Mouse (Mus musculus) ES-E14 (cell line): ENCODE data around the gene Map4k2. TPM values are rescaled to one million over a fixed set of nuclear protein-coding genes. Genes with fewer than 3 reads are reported as not detected.

Experiments used
- DNase-seq: peaks from one replicate; pipeline ENCODE4 v3.0.0-alpha.2; 2013; ENCODE audit warnings: low read depth, low spot score
- H3K27ac ChIP-seq: 2 replicates; pipeline ENCODE4 v1.5.1; 2012; ENCODE audit warnings: low read depth, mild to moderate bottlenecking, low read length, moderate library complexity, mixed read lengths; ENCODE audit not compliant: poor library complexity, insufficient read depth, severe bottlenecking
- H3K36me3 ChIP-seq: 2 replicates; pipeline ENCODE4 v1.6.1; 2012; ENCODE audit warnings: mild to moderate bottlenecking, low read length, moderate library complexity, mixed read lengths; ENCODE audit not compliant: control insufficient read depth, poor library complexity, insufficient read depth, severe bottlenecking
- H3K4me1 ChIP-seq, 2 experiments: fragments of 150-350 bp in 1 of 2; sonication (generic) in 1 of 2; 2 replicates each; pipeline ENCODE4 v1.6.1; 2012; ENCODE audit warnings: low read length in 2 of 2, mild to moderate bottlenecking in 1 of 2, mixed read lengths in 1 of 2; ENCODE audit not compliant: control insufficient read depth in 2 of 2, insufficient read depth in 2 of 2, poor library complexity in 1 of 2
- H3K4me3 ChIP-seq, 2 experiments: fragments of 150-350 bp in 1 of 2; sonication (generic) in 1 of 2; 2 replicates each; pipeline ENCODE4 v1.5.1; 2012; ENCODE audit warnings: low read length in 2 of 2, low read depth in 1 of 2, mild to moderate bottlenecking in 1 of 2, mixed read lengths in 1 of 2; ENCODE audit not compliant: insufficient read depth in 1 of 2, poor library complexity in 1 of 2, severe bottlenecking in 1 of 2
- H3K9ac ChIP-seq: 2 replicates; pipeline ENCODE4 v1.6.1; 2012; ENCODE audit warnings: low read depth, mild to moderate bottlenecking, low read length, mixed read lengths; ENCODE audit not compliant: poor library complexity, insufficient read depth, severe bottlenecking
- H3K9me3 ChIP-seq: fragments of 150-350 bp; sonication (generic); 2 replicates; pipeline ENCODE4 v1.6.1; 2012; ENCODE audit warnings: low read depth, mild to moderate bottlenecking, low read length; ENCODE audit not compliant: control insufficient read depth, insufficient read depth
- CHD2 ChIP-seq: IDR thresholded peaks from 2 replicates; pipeline ENCODE4 v1.6.1; 2014; ENCODE audit warnings: mild to moderate bottlenecking, low read depth, low read length, inconsistent platforms
- HCFC1 ChIP-seq: IDR thresholded peaks from 2 replicates; pipeline ENCODE4 v1.6.1; 2012; ENCODE audit warnings: low read length, inconsistent platforms, borderline replicate concordance; ENCODE audit not compliant: insufficient read depth
- MAFK ChIP-seq: IDR thresholded peaks from 2 replicates; pipeline ENCODE4 v1.6.1; 2014; ENCODE audit warnings: mild to moderate bottlenecking, low read depth, low read length, inconsistent platforms; ENCODE audit not compliant: insufficient read depth
- ZC3H11A ChIP-seq: IDR thresholded peaks from 2 replicates; pipeline ENCODE4 v1.6.1; 2012; ENCODE audit warnings: low read depth, mild to moderate bottlenecking, inconsistent platforms, low read length, borderline replicate concordance
- ZNF384 ChIP-seq: IDR thresholded peaks from 2 replicates; pipeline ENCODE4 v1.6.1; 2012; ENCODE audit warnings: low read depth, low read length, inconsistent platforms
- in situ Hi-C, 2 experiments: fragments of 600-800 bp; cut with MboI; formaldehyde crosslinking; loops; one replicate each; pipeline ENCODE4 v1.15.1; 2025; ENCODE audit warnings: low sequenced_read_pairs in 2 of 2, inconsistent platforms in 1 of 2; ENCODE audit not compliant: unreplicated experiment in 2 of 2
- total RNA-seq: library from RNA; depleted of rRNA; stranded (reverse); fragments of 300-350 nt; gene quantifications from 2 replicates; pipeline ENCODE4 v1.2.3, GENCODE M21; 2012

Map4k2 gene
- total RNA-seq, 1 experiment, result 29.4 TPM

- peaks cover 36% of the 10 kb centered on the region for H3K36me3 ChIP-seq
- H3K9me3 ChIP-seq, result no peaks in the 10 kb centered on the region
- H3K27ac ChIP-seq, result peak overlapping the region; percentile 31; the same call in 1 of the 2 replicates
- in situ Hi-C loops, result no loop called here
- no peak overlapping the region for H3K9ac ChIP-seq
- DNase-seq, result no peak
- H3K4me3 ChIP-seq, result no peak overlapping the region
- peaks cover 10 to 30% of the 10 kb centered on the region in 2 experiments for H3K4me1 ChIP-seq
- TF ChIP-seq HCFC1 (no peak), ZC3H11A (no peak), MAFK (peak; percentile 49; the same call in 1 of the 2 replicates)
These were observed 43.3 kb upstream of the Map4k2 start for GRCm38 (mm10) chr19:6297641-6298040.

- peaks cover 36% of the 10 kb centered on the region for H3K36me3 ChIP-seq
- no peak overlapping the region for H3K4me3 ChIP-seq
- no peaks in the 10 kb centered on the region for H3K9me3 ChIP-seq
- H3K27ac ChIP-seq, result no peak overlapping the region
- no peak overlapping the region for H3K9ac ChIP-seq
- TF ChIP-seq CHD2 (no peak), MAFK (no peak), HCFC1 (no peak), ZC3H11A (no peak), ZNF384 (no peak)
- DNase-seq, result no peak
- peaks cover 14 to 35% of the 10 kb centered on the region in 2 experiments for H3K4me1 ChIP-seq
- in situ Hi-C loops, result no loop called here
These were observed 41.9 kb upstream of the Map4k2 start for GRCm38 (mm10) chr19:6299003-6299402.

GRCm38 (mm10) chr19:6299450-6300267 is 41.3 kb upstream of the Map4k2 start:
- in situ Hi-C loops, result no loop called here
- no peak overlapping the region for H3K27ac ChIP-seq
- H3K4me3 ChIP-seq, result no peak overlapping the region
- H3K36me3 ChIP-seq, result peaks cover 30% of the 10 kb centered on the region
- no peak for TF ChIP-seq MAFK
- TF ChIP-seq CHD2, result no peak
- no peak for TF ChIP-seq ZNF384
- no peak for TF ChIP-seq ZC3H11A
- no peak for TF ChIP-seq HCFC1
- no peaks in the 10 kb centered on the region for H3K9me3 ChIP-seq
- no peak overlapping the region for H3K9ac ChIP-seq
- DNase-seq, result no peak
- H3K4me1 ChIP-seq, result peaks cover 14 to 35% of the 10 kb centered on the region in 2 experiments

- no peak overlapping the region for H3K27ac ChIP-seq
- H3K36me3 ChIP-seq, result peaks cover 23% of the 10 kb centered on the region
- no peak overlapping the region for H3K4me3 ChIP-seq
- no peak overlapping the region for H3K9ac ChIP-seq
- TF ChIP-seq ZNF384 (no peak), MAFK (no peak), CHD2 (no peak), ZC3H11A (no peak), HCFC1 (no peak)
- DNase-seq, result no peak
- H3K9me3 ChIP-seq, result no peaks in the 10 kb centered on the region
- in situ Hi-C loops, result no loop called here
- peaks cover 14 to 35% of the 10 kb centered on the region in 2 experiments for H3K4me1 ChIP-seq
These were observed 40.5 kb upstream of the Map4k2 start for GRCm38 (mm10) chr19:6300402-6300841.

- Histone ChIP-seq H3K4me1 (peaks cover 14 to 36% of the 10 kb centered on the region in 2 experiments), H3K9me3 (no peaks in the 10 kb centered on the region), H3K36me3 (peaks cover 17% of the 10 kb centered on the region), H3K9ac (no peak overlapping the region), H3K27ac (no peak overlapping the region), H3K4me3 (no peak overlapping the region)
- TF ChIP-seq ZC3H11A, result no peak
- TF ChIP-seq MAFK, result no peak
- TF ChIP-seq ZNF384, result no peak
- TF ChIP-seq CHD2, result no peak
- no peak for TF ChIP-seq HCFC1
- in situ Hi-C loops, result no loop called here
- DNase-seq, result no peak
These were observed 38.8 kb upstream of the Map4k2 start for GRCm38 (mm10) chr19:6302114-6302513.
